Mouse (Mus musculus) liver (tissue): ENCODE measurements around the gene Abcb9.

Source experiments
- DNase-seq: peaks from one replicate; pipeline ENCODE4 v3.0.0-alpha.2; 2020; ENCODE audit warnings: mixed read lengths

The Abcb9 gene

DNA sequence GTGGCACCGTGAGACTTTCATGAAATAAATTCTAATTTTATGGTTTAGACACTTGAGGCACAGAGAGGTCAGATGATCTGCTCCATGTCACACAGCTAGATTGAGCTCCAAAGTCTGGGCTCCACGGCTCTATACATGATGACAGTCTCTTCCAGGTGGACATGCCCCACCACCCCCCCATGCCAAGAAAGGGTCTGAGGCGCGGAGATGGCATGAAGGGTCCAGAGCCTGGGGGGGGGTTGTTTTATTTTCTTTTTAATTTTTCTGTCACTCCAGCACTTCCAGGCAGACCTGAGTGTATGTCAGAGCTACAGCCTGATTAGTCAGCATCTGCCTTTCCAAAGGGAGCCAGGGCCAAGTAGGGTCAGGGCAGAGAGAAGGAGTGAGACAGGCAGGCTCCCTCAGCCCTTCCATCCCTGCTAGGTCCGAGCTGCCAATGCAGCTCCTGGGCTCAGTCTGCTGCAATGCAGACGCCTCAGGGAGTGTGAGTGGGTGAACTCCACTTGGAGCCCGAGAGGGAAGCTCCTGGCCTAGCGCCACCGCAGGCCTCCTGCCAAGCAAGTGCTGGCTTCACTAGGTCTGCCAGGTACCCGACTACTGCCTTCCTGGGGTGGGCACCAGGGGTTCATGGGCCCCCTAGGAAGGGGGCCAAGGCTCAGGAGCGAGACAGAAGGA is 2.3 kb downstream of the Abcb9 start:
- peak; percentile 8 for DNase-seq

DNA sequence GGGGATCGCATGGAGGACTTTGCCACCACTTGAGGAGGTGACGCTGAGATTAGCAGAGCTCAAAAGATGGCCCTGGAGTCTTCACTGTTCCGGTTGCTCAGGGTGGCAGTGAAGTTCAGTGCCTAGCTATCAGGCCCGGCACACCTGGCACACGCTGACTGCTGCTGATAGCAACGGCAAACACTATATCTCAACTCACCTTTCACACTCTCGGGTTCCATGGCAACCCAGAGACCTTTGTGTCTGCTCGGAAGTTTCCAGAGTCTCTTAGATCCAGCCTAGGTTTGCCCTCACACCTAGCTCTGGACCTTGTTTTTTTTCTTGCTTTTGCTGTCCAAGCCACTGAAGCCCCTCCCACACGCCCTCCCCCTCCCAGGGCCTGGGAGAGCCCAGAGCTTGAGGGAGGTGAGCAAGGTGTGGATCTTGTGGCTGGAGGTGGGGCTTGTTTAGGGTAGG is 3.6 kb downstream of the Abcb9 start:
- DNase-seq = peak; percentile 83

DNA sequence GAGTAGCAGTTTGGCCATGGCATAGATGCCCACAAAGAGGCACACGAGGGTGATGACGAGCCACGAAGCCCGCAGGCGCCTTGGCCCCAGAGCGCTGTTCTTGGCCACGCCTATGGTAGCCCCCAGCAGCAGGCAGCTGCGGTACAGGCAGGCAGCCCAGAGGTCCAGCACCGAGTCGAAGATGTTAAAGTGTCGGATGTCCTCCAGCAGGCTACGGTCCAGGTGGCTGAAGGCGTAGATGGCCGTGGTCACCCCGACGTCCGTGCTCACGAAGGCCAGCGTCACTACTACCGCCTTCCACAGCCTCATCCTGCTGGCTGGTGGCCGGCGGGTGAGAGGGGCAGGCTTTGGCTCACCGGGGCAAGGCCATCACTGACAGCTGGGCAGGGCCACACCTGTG is 5.7 kb downstream of the Abcb9 start:
- DNase-seq = peak; percentile 3

DNA sequence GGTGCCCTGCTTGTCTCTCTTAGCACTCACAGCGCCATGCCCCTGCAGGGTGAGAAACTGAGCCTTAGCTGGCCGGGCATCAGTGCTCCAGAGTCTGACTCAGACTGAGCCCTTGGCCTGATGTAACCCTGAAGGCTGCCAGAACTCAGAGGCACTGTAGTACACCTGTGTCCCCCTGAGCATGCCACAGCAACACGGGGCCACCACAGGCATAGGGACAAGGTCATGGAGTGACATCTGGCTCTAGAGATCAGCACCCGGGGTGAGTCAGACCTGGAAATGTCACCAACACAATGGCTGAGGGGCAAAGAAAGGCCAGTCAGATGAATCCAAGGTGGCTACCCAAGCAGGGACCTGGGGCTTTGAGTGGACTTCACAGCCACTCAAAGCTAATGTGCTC is 8.7 kb downstream of the Abcb9 start:
- peak; percentile 2 for DNase-seq

DNA sequence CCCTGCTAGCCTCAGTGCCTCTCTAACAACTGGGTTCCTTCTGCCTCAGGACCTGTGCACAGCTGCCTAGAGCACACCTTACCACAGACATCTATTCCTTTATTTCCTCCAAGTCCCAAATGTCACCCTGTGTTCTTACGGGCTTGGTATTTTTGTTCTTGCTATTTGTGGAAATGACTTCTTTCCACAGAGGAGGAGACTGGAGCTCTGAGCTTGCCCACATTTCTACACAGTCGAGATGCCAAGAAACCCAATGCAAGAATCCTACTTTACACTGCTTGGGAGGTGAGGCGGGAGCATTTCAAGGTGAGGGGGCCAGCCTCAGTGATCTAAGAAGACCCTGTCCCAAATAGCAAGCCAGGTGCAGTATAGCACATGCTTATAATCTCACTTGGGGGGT is 10.1 kb downstream of the Abcb9 start:
- no peak for DNase-seq

DNA sequence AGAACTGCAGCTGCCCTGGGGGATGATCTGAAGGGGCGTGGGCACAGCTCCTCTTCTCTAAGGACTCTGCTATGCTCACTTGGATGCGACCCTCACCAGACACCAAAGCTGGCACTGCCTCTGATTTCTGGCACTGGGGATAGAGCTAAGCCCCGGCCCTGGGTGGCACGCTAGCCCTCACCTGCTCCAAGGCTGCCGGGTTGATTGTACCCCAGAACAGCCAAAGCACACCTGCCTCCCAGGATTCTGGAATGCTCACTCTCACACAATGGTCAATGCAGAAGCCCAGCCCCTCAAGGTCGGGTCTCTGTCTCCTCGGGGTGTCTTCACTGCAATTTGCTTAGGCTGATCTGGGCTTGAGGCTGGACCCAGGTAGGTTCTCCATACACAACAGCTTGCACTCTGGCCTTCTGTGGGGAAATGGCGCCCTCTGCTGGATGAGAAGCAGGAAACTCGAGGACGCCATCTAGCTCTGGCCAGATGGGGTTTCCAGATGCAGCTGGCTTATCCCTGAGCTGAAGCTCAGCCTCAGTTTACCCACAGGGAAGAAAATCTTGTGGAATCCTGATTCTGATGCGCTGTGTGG is 10.9 kb downstream of the Abcb9 start:
- DNase-seq = peak; percentile 87

DNA sequence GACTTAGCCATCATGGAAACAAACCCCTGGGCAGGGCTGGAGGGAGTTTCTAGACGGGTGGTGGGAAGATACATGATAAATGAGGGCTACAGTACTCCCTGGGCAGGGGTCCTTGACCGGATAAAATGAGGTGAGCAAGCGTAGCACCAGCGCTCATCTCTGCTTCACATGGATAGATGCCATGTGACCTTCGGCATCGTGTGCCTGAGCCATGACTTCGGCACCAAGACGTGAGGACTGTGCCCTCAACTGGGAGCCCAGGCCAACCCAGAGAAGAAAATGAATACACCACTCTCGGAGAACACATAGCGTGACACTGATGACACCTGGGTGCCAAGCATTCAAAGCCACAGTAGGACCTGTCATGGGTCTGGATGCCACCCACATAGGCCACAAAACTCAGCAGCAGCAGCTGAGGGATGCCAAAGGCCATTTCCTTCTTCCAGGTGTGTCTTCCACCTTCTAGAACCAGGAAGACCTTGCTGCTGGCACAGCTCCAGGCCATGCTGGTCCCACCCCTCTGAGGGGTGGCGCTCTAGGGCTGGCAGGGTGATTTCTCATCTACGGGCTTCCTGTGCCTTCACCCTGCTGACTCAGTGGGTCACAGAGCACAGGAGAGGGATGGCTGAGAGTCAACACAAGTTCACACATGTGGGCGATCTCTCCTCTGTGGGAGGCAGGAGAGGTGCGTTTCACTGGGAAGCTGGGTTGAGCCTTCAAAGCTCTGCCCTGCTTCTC is 11.6 kb downstream of the Abcb9 start:
- DNase-seq = no peak

DNA sequence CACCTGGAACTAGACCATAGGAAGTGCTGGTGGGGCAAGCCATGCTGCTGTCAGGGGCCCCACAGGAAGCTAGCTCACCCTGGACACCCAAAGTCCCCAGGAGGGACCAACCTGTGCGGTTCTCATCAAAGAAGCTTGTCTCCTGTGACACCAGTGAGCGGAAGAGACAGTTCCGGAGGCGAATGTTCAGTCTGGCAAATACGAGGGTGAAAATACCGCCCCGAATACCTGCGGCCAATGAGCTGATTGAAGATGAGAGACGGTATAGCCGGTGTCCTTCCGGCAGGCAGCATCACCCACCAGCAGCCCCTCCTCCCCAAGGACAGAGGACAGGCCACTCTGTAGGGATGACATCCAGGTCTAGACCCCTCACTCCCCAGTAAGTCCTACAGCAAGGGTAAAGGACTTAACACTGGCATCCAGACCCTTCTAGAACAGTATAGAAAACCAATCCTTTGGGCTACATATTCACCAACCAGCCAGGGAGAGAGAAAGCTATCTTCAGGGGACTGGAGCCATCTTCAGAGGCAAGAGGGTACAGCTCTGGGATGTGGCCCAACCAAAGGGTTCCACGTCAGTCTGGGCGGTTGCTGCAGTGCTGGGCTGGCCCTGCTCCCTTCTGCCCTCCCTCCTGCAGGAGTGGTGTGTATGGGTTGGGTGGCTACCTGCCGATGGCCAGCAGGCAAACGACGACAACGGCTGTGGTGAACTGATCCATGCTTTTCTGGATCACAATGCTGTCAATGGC is 12.5 kb downstream of the Abcb9 start:
- no peak for DNase-seq

DNA sequence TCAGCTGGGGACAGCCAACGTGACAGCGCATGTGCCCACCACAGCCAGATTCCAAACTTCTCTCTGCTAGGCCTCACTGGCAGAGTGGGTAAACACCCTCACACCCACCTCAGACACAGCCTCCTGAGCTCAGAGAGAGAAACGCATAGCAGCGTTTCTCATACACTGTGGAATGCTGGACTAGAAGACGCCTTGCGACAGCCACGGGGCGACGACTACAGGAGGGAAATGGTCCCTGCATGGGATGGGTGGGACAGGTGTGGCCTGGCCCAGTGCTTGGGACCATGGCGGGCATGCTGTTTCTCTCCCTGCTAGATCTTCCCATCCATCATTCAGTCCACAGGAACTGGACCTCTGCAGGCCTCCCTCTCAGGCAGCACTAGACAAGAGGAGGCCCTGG is 13.2 kb downstream of the Abcb9 start:
- DNase-seq = no peak

DNA sequence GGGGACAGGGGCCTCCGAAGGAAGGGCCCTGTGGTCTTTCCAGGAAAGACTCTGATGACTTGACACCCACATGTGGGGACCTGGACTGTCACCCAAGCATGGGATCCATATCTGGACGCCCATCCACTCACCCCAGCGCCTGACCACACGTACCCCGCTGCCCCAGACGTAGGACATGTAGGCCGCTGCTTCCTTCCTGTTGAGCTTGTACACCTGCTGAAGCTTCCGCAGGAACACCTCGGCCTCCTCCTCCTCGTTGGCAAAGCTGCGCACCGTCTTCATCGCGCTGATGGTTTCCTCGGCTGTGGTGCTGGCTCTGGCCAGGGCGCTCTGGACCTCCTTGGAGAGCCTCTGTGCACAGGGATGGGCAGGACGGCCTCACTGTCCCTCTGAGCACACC is 15.7 kb downstream of the Abcb9 start:
- no peak for DNase-seq

DNA sequence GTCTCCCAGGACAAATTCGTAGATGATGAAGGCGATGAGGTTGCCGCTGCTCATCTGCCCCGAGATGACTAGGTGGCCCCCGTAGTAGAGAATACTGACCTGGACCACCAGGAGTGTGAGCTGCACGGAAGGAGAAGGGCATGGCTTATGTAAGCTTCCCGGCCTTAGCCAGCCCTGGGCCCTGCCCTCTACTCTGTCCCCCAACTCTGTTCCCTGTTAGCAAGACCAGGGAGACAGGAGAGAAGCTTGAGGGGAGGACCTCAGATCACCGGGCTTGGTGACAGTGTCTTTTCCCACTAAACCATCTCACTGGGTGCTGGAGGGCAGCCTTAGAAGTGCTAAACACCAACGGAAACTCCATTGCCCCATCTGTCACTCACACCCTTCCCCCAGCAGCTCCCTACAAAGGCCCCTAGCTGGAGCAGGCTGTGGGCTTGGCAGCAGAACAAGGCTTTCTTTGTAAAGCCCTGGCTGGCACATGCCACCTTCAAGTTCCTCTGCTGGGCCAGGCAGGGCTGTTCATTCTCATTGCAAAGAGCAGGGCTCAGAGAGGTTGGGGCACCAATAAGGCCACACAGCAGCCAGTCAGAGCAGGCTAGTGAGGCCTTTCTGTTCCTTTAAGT is 16.7 kb downstream of the Abcb9 start:
- DNase-seq = no peak

DNA sequence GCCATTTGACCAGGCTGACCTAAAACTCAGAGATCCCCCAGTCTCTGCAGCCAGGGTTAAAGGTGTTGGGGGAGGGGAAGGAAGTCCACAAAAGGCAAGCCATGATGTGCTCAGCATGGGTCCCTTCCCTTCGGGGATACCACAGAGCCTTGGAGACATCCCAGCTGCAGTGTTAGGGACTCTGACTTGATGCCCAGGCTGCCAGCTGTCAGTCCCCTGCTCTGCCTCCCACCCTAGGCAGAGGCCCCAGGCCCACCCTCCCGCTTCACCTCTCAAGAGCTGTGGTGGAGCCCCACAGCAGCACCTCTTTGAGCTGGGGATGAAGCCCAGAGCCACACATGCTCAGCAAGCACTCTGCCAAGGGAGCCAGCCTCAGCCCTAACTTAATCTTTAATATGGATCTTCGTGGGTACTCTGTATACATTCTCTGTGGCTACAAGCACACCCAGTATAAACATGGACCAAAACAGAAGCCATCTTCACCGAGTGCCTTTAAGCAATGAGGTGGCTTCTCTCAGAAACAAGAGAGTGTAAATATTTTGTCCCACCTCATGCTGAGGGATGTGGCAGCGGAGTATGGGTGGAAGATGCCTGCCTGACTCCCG is 17.6 kb downstream of the Abcb9 start:
- no peak for DNase-seq

DNA sequence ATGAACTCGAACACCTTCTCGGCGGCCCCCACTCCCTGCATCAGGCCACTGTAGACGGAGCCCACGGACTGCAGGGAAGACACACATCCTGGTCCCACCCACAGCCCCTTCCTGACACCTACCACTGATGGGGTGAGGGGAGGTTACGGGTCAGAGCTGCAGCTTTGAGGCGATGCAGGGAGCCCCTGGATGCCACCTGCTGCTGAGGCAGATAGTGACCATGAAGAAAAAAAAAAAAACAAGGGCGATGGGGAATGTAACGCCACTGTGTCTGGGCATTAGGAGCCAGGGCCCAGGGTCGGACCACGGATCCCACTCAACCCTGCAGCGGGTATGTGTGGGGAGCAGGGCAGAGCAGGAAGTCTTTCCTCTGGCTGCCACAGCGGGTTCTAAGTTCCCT is 18.4 kb downstream of the Abcb9 start:
- DNase-seq = no peak

DNA sequence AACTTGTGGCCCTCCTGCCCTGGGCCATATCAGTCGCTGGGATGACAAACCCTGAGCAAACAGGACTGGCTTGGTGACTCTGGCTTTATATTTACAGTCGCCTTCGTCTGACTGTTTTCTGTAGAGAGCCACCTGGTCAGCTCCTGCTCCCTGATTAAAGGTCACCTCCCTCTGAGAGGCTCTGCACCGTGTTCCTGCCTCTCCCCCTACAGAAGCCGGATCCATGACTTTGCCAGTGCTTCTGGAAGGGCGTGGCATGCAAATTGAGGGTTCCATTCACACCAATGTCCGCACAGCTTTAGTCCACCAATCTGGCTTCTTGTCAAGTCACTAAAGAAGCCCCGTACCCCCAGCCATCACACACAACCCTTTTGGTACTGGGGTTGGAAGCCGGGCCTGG is 19.0 kb downstream of the Abcb9 start:
- DNase-seq = peak; percentile 30

DNA sequence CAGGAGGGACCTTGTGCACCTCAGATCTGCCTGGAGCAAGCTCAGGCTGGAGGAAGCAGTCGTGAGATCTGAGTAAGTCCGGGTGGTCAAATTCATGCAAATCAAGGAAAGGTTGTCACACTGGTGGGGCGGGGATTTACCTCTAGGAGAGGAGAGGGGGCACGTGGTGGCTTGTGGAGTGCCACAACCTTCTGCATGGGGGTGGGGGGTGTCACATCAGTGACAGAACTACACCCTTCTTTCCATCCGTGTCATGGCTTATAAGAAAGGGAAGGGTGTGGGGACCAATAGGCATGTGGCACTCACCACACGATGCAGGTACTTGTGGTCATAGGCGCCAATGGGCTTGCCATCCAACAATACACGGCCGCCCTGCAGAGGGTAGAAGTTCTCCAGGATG is 19.9 kb downstream of the Abcb9 start:
- DNase-seq = no peak

DNA sequence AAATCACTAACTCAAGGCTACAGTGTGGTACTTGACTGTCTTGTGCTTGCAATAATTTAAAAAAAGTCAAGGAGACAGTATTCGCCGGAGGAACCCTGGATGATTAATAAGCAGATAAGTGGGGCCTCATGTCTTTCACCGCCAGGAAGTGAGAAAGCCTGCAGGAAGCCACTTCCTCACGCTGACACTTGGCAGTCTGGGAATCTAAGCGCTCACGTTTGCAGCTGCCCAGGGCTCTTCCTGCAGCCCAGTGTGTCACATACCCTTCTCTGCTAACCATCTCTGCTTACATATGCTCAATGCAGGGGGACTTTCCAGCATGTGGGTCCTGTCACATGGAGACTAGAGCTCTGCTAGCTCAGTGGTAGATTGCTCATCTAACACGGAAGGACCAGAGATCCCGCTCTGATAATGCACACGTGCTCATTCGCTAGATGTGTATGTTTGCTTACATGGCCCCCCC is 20.7 kb downstream of the Abcb9 start:
- peak; percentile 38 for DNase-seq

DNA sequence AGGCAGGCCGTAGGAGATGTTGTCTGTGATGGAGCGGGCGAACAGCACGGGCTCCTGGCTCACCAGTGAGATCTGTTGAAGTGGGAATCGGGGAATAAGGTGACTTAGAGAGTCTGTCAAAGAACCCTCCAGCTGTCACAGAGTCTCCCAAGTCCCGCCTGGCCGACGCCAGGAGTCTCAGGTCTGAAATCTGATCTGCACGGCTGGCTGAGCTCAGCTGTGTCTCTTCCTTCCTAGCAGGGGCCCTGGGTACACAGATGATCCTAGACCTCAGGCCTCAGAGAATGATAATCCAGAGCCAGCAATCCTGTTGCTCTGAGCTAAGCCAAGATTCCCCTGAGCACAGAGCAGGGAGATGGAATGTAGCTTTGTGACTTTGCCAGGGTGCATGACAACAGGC is 21.9 kb downstream of the Abcb9 start:
- no peak for DNase-seq

DNA sequence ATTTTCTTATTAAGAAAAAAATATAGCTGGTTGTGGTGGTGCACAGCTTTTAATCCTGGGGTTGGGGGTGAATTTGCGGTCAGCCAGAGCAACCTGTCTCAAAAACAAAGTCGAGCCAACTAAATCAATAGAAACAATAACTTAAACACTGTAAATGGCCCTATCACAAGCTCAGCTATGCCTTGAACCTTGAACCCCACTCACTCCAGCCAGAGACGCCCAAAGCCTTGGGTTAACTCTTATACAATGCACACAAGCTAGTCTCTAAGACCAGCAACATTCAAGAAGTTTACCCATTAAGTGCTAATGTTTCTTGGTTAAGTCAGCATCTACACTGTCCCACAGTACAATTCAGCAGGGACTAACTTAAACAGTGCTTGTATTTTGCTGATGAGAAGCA is 25.9 kb downstream of the Abcb9 start:
- no peak for DNase-seq

DNA sequence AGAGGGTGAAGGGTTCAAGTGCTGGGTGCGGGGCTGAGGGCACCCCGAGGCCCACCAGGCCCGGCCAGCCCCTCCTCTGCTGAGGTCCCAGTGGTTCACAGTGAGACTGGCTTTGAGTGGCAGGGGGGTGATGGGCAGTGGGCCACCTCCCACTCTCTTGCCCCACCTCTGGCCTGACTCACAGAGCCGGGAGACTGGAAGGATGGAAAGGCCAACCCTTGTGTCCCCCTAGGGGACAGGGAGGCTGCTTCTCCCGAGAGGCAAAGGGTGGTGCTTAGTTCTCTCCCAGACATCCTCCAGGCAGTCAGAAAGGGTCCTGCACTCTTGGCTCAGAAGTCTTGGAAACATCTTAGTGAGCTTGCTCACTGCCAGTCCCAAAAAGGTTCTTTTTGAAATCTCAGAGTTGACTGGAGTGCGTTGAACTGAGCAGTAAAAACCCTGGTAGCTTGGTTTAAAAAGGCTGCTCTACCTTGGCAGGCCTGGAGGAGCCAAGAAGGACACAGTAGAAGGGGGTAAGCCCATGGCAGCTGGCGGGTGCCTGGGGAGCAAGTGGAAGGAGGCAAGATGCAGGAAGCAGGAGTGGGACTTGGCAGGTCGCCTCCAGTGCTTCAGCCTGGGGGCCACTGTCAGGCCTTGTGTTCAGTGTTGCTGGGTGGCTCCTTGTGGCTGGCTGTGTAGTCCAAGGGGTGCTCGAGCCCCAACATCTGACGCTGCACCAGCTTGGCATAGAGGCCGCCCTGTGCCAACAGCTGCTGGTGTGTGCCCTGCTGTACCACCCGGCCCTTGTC is 33.4 kb downstream of the Abcb9 start:
- DNase-seq = no peak

DNA sequence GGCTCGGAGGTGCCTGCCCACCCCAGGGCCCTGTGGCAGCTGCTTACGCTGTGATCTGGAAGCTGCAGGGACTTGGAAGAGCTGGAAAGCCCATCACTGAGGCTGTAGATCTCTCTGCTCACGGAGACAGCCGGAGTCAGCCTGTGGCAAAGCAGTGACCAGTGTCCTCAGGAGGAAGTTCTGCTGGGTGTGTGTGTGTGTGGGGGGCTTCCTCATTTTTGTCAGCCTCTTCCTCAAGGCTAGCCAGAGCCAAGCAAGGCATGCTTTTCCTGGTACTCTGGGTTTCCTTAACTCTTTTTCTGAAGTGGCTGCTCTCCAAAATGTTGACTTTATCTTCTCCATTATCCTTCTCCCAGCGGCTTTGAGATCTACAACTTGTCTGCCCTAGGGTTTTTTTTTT is 35.9 kb downstream of the Abcb9 start:
- DNase-seq = peak; percentile 39

DNA sequence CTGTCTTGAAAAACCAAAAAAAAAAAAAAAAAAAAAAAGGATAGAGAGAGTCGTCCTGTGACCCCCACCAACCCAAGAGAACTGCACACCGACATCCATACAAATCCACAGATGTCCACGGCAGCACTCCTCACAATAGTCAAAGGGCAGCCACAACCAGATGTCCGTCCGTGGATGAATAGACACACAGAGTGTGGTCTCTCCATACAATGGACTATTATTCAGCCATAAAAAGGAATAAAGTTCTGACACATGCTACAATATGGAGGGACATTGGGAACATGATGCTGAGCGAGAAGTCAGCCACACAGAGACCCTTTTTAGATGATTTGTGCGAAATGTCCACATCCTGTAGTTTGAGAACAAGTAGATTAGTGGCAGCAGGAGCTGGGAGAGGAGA is 36.8 kb downstream of the Abcb9 start:
- no peak for DNase-seq

DNA sequence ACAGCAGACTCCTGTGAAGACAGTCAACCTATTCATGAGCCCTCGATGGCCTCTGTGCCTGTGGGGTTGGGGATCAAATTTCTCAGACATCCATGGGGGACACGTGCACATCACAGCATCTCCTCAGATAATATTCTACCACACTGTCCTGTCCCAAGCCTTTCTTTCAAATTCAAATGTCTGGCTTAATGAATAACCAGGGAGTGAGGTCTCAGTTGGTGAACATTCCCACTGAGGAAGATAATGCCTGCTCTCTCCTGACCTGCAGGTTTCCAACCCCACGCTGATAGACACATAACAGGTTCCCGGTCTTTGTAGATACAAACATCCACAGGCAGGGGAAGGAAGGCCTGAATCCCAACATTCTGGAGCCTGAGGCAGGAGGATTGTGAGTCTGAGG is 38.6 kb downstream of the Abcb9 start:
- no peak for DNase-seq
